Mouse (Mus musculus) B cell, adult 2 months (primary cell): ENCODE data around the gene Pde1a.

Experiments
- DNase-seq, 2 experiments: peaks; one replicate each; pipeline ENCODE4 v3.0.0; 2022

Pde1a gene

DNA sequence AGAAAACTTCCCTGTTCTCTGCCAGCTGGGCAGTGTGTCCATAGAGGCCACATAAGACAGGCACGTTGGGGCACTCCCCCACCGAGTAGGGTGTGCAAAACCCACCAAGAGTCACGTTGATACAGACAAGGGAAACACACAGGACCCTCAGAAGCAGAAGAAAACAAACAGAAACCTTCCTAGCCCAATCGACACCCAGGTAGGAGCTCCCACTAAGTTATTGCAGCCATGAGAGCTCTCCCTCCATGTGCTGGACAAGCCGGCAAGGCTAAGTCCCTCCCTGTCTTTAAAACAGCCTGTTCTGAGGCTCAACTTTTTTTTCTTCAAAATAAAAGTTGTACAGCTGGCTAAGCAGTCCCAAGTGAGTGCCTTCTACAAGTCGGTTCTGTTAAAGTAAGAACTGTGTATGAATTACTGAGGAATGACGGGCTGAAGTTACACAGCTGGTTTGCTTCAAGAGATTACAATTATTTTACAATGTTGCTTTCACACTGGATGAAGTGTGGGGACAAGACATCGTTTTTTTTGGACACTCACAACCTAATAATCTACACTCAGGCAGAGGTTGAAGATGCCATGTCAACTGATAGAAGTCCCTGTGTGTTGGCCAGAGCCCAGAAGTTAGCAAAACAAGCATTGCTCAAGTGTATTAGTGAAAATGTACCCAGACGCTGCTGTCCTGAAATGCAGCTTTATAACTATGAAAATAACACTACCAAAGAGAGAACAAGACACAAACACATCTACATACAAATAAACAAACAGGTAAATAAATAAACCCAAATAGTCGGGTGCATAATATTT lies 90.4 kb downstream of the Pde1a start:
- DNase-seq, result no peak

DNA sequence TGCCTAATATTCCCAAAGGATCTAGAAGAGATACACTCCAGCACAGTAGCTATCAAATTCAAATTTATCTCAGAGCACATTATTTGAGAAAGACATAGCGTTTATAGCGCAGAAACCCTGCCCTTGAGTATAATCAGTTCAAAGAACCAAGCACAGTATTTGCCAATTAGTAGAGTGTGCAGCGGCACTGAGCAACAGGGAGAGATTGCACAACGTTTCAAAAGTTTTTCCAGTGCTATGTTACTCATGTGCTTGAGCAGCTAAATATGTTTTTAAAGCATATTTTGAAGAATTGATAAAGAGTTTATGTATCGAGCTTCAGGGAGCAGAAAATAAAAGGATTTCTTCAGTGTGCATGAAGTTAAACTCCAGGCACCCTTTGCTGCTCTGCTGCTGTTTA lies 91.3 kb downstream of the Pde1a start:
- DNase-seq, result no peak

GRCm38 (mm10) chr2:80029051-80029450 lies 100.2 kb downstream of the Pde1a start:
- DNase-seq, result no peak

- DNase-seq, result no peak
These were observed 103.2 kb downstream of the Pde1a start for GRCm38 (mm10) chr2:80026053-80026452.

- DNase-seq, result no peak
These were observed 103.7 kb downstream of the Pde1a start for GRCm38 (mm10) chr2:80025597-80025996.

DNA sequence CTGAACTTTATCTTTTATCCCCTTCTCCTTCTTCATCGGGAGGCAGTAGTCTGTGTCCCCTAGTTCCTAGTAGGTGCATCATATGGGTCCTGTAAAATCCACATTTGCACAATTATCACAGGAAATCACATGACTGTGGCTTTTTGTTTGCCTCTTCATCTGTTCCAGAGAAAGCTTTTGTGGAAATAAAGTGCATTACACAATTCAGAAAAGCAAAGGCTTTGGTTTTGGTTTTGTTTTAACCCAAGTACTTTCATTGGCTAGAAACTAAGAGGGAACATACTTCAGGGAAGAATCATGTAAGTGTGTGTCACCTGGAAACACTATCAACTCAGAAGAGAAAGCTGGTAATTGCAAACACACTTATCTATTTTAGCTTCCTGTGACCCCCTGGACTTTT lies 104.2 kb downstream of the Pde1a start:
- no peak for DNase-seq

- no peak for DNase-seq
These were observed 115.1 kb downstream of the Pde1a start for GRCm38 (mm10) chr2:80014161-80014560.

GRCm38 (mm10) chr2:80013060-80013459 lies 116.2 kb downstream of the Pde1a start:
- no peak for DNase-seq

- DNase-seq, result no peak
These were observed 130.1 kb downstream of the Pde1a start for GRCm38 (mm10) chr2:79999168-79999567.

- no peak for DNase-seq
These were observed 130.8 kb downstream of the Pde1a start for GRCm38 (mm10) chr2:79998460-79998859.

GRCm38 (mm10) chr2:79991642-79992041 lies 137.6 kb downstream of the Pde1a start:
- no peak for DNase-seq

GRCm38 (mm10) chr2:79983778-79984177 lies 145.5 kb downstream of the Pde1a start:
- no peak for DNase-seq

DNA sequence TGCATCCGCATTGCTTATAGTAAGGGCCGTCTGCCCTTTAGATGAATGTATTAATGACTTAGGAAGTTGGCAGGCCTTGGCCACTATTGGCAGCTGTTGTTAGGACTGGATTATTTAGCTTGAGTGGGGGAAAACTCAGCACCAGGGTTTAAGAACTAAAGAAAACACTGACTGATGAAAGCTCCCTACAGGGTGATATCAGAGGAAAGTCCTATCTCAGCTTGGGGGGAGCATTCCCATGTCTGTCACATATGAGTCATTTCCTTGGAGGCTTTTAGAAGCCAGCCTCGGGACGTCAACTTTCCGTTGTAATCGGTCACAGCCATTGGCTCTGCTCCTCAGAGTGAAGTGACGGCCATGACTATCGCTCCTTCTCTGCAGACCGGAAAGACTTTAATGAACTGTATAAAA lies 146.0 kb downstream of the Pde1a start:
- DNase-seq, result no peak

DNA sequence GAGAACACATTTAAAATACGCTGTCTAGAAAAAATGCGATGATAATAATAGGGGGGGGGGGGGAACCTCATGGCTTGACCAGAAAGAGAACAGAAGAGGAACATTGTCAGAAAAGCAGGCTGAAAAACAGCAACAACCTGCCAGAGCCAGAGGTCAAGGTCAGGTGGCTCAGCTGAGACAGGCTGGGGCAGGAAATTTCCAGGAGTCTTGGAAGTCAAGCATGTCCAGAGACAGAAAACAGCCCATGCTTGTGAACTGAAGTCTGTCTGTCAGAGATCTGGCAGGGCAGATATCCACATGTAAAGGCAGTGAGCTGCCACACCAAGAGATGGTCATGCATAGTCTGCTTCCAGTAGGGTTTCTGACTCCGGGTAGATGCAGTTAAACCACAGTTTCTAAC lies 147.5 kb downstream of the Pde1a start:
- no peak for DNase-seq

DNA sequence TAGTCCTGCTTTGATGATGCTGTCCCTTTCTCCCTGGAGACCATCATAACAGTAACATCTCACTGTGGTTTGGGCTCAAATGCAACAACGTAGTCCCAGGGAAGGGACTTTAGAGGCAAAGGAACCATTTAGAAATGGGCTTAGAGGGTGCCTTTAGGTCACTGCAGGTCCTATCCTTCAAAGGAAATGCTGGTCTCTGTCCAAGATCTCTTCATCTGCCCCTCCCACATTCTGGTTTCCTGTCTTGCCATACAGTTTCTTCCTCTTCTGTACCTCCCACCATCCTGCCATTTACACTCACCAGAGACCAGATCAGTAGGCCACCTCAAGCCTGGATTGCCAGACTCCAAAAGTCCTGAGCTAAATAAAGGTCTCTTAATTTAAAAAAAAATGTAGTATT lies 150.3 kb downstream of the Pde1a start:
- DNase-seq, result no peak

DNA sequence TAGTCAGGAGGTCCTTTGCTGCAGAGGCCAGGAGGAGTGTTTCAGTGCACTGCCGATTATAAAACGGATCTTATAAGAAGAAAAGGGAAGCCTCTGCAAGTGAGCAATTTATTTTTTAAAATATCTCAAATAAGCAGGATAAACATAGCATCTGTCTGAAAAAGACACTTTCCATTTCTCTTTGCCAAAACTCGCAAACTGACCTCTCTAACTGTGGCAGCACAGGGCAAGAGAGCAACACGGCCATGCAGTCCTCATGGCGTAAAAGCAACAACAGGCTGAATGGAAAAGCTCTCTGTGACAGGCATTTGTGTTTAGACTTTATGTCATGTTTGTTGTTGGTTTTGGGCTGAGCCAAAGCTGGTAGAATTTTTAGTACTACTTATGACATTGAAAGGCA lies 152.0 kb downstream of the Pde1a start:
- DNase-seq, result no peak

- DNase-seq, result no peak
These were observed 153.3 kb downstream of the Pde1a start for GRCm38 (mm10) chr2:79975947-79976346.

- DNase-seq, result no peak
These were observed 157.0 kb downstream of the Pde1a start for GRCm38 (mm10) chr2:79972271-79972670.

DNA sequence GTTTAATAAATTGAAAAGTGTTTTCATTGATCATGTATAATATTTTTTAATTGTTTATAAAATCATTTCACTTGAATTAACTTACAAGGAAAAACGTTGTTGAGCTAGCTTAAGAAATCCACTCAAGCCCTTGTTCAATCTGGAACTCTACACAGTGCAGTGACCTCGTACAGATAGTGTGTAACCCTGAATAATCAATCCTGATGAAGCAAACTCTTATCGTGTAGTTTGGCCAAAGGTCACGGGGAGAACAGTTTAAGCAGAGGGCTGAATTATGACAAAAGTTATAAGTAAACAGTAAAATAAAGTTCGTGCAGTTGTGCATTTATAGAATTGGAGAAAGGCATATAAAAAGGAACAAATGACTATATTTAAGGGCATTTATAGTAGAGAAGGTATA lies 159.7 kb downstream of the Pde1a start:
- no peak for DNase-seq

DNA sequence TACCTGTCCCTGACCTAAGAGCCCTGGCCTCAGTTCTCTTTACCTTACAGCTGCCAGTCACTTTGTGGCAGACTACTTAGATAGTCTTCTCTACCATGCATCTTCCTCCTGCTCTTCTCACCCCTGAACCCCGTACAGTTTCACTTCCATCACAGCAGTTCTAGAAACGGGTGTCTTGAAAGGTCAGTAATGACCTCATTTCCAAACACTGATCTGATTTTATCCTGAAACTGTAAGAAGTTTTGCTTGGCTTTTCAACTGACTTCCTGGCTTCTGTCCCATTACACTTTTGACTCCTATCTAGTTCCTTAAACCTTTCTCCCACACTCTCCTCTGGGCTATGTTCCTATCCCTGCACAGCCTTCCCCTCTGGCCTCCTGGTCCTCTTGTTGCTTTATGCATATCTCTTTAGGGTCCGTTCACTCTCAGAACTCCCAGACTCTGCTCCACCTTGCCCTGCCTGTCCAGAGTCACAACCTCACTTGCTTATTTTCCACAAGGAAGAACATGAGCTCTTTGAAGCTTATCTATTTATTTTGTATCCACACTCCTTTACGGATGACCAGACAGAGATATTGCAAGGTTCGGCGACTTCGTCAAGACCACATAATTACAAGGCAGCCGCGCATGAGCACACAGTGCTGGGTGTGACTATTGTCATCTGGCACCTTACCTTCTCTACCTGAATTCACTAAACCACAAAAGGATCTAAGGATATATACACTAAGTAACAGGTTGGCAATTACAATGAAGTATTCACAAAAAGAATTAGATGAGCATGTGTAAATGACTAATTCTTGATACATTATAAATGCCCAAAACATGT lies 162.4 kb downstream of the Pde1a start:
- DNase-seq, result no peak

- no peak for DNase-seq
These were observed 163.2 kb downstream of the Pde1a start for GRCm38 (mm10) chr2:79966086-79966485.

DNA sequence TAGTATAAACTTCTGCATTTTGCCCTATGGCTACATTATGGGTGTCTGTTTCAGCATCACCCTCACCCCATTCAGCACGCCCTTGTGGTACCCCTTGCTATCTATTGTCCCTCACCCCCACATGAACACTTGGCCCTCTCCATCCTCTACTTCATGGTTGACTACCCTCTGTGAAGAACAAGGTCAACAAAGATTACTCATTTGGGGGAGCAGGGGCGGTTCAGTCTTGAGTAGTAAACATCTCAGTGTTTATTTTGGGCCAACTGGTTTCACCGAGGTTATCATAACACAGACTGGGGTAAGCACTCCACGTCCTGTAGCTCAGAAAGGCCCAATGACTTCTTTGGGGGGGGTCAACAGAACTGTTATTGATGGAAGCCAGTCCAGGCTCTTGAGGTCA lies 164.3 kb downstream of the Pde1a start:
- DNase-seq, result no peak

- no peak for DNase-seq
These were observed 167.8 kb downstream of the Pde1a start for GRCm38 (mm10) chr2:79961421-79961820.

GRCm38 (mm10) chr2:79957659-79958340 lies 171.5 kb downstream of the Pde1a start:
- DNase-seq, result no peak
